Mouse (Mus musculus) forebrain, embryonic 13.5 days (tissue): ENCODE results near the gene Hmcn1. TPM values are rescaled to one million over a fixed set of nuclear protein-coding genes. Genes with fewer than 3 reads are reported as not detected.
A peak's percentile ranks its signal among the peaks of the same experiment; 100 is the strongest.

Experiments used
- ATAC-seq: fragments of 200-750 bp; cut with Nextera tagmentation; 2 replicates; pipeline ENCODE4 v1.8.0; 2017
- H3K27ac ChIP-seq: fragments of 300-500 bp; sonication (generic); 2 replicates; pipeline ENCODE4 v1.5.1; 2015; ENCODE audit warnings: inconsistent platforms, mild to moderate bottlenecking, moderate library complexity
- H3K27me3 ChIP-seq: fragments of 300-500 bp; sonication (generic); 2 replicates; pipeline ENCODE4 v1.6.1; 2015; ENCODE audit warnings: mild to moderate bottlenecking, inconsistent platforms
- H3K36me3 ChIP-seq: fragments of 300-500 bp; sonication (generic); 2 replicates; pipeline ENCODE4 v1.6.1; 2015; ENCODE audit warnings: mild to moderate bottlenecking, inconsistent platforms; ENCODE audit not compliant: poor library complexity, severe bottlenecking
- H3K4me1 ChIP-seq: fragments of 300-500 bp; sonication (generic); 2 replicates; pipeline ENCODE4 v1.6.1; 2015; ENCODE audit warnings: inconsistent platforms
- H3K4me2 ChIP-seq: fragments of 300-500 bp; sonication (generic); 2 replicates; pipeline ENCODE4 v1.6.1; 2015; ENCODE audit warnings: inconsistent platforms, mild to moderate bottlenecking, moderate library complexity
- H3K4me3 ChIP-seq: fragments of 300-500 bp; sonication (generic); 2 replicates; pipeline ENCODE4 v1.5.1; 2015; ENCODE audit warnings: mild to moderate bottlenecking, inconsistent platforms
- H3K9ac ChIP-seq: fragments of 300-500 bp; sonication (generic); 2 replicates; pipeline ENCODE4 v1.6.1; 2015; ENCODE audit warnings: mild to moderate bottlenecking, inconsistent platforms
- H3K9me3 ChIP-seq: fragments of 300-500 bp; sonication (generic); replicated peaks from 2 replicates; pipeline ENCODE4 v1.6.1; 2016; ENCODE audit warnings: inconsistent platforms
- WGBS: fragments of 180-500 bp; shearing (Covaris S2); methylation state at CpG from one replicate; pipeline ENCODE4 v1.1.7; 2015; 5-methylcytosine and 5-hydroxymethylcytosine counted together
- polyA plus RNA-seq: library from polyadenylated mRNA; unstranded; fragments of >200 nt; fragmentation: Nextera tagmentation; extraction: Ambion mirVana; gene quantifications from 2 replicates; pipeline ENCODE4 v1.2.1, GENCODE M21; 2015

The Hmcn1 gene
- polyA plus RNA-seq, 1 experiment from 2014 or later, result 1.1 TPM

GRCm38 (mm10) chr1:150802642-150803041 is 190.6 kb downstream of the Hmcn1 start:
- H3K27ac ChIP-seq, result no peak overlapping the region

GRCm38 (mm10) chr1:150800611-150801263 is 192.5 kb downstream of the Hmcn1 start:
- no peak overlapping the region for H3K4me2 ChIP-seq
- WGBS, result 78% methylated on average over 8 of the region's 8 CpGs
- H3K4me3 ChIP-seq, result no peak overlapping the region
- H3K27ac ChIP-seq, result no peak overlapping the region
- no peaks in the 10 kb centered on the region for H3K27me3 ChIP-seq
- no peaks in the 10 kb centered on the region for H3K9me3 ChIP-seq
- no peak overlapping the region for H3K9ac ChIP-seq
- ATAC-seq, result no peak
- no peaks in the 10 kb centered on the region for H3K36me3 ChIP-seq
- no peaks in the 10 kb centered on the region for H3K4me1 ChIP-seq

More at GRCm38 (mm10) chr1:150802642-150803041, 190.6 kb downstream of the Hmcn1 start:
- H3K27me3 ChIP-seq, result no peaks in the 10 kb centered on the region
- H3K36me3 ChIP-seq, result no peaks in the 10 kb centered on the region
- no peak overlapping the region for H3K4me3 ChIP-seq
- no peaks in the 10 kb centered on the region for H3K4me1 ChIP-seq
- 85% methylated on average over 12 of the region's 12 CpGs for WGBS
- no peak overlapping the region for H3K9ac ChIP-seq
- no peak overlapping the region for H3K4me2 ChIP-seq
- no peak for ATAC-seq
- no peaks in the 10 kb centered on the region for H3K9me3 ChIP-seq

DNA sequence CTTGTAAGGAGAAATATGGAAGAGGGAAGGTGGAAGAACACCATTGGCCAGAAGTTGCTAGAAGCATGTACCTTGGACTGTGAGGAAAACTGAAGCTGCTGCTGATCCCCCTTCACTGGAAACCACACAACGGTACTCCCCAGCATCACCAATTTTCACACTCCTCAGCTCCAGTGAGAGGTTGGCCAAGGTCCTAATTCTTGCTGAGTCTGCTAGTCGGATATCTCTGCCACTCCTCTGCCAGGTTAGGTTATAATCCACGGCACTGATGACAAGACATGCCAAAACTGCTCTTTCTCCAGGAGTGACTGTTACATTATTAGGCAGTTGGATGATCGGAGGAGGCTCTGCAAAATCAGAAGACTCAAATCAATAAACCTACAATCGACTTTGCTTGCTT is 194.6 kb downstream of the Hmcn1 start:
- Histone ChIP-seq H3K27me3 (no peaks in the 10 kb centered on the region), H3K9ac (no peak overlapping the region), H3K36me3 (no peaks in the 10 kb centered on the region), H3K4me3 (no peak overlapping the region), H3K9me3 (no peaks in the 10 kb centered on the region), H3K4me2 (no peak overlapping the region), H3K4me1 (no peaks in the 10 kb centered on the region), H3K27ac (no peak overlapping the region)
- ATAC-seq, result no peak
- WGBS, result 87% methylated on average over 5 of the region's 5 CpGs

DNA sequence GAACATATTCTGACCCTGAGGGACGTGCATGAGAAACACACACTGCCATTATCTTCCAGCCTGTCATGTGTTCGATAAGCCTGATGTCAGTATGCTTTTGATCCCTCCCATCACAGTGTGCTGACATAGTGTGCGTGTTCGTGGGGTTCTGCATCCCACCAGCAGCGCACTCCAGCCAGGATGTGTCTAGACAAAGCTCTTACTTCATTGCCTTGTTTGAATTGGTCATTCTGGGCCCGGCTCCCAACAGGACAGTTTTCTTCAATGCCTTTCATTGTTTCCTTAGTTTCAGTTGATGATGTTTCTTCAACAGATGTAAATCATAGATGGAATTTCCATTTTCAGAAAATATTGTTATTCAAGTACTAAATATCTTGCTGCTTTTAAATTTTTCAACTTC is 206.5 kb downstream of the Hmcn1 start:
- Histone ChIP-seq H3K36me3 (no peaks in the 10 kb centered on the region), H3K27ac (no peak overlapping the region), H3K4me3 (no peak overlapping the region), H3K9ac (no peak overlapping the region), H3K27me3 (no peaks in the 10 kb centered on the region), H3K4me2 (no peak overlapping the region), H3K9me3 (no peaks in the 10 kb centered on the region), H3K4me1 (no peaks in the 10 kb centered on the region)
- WGBS, result 82% methylated on average over 6 of the region's 6 CpGs
- ATAC-seq, result no peak

- no peaks in the 10 kb centered on the region for H3K4me1 ChIP-seq
- no peak overlapping the region for H3K4me2 ChIP-seq
- H3K36me3 ChIP-seq, result no peaks in the 10 kb centered on the region
- no peak overlapping the region for H3K27ac ChIP-seq
- WGBS, result 84% methylated on average over 15 of the region's 15 CpGs
- H3K9me3 ChIP-seq, result no peaks in the 10 kb centered on the region
- H3K27me3 ChIP-seq, result no peaks in the 10 kb centered on the region
- H3K9ac ChIP-seq, result no peak overlapping the region
- H3K4me3 ChIP-seq, result no peak overlapping the region
- ATAC-seq, result no peak
Measured at GRCm38 (mm10) chr1:150783070-150783842, 210.0 kb downstream of the Hmcn1 start.

DNA sequence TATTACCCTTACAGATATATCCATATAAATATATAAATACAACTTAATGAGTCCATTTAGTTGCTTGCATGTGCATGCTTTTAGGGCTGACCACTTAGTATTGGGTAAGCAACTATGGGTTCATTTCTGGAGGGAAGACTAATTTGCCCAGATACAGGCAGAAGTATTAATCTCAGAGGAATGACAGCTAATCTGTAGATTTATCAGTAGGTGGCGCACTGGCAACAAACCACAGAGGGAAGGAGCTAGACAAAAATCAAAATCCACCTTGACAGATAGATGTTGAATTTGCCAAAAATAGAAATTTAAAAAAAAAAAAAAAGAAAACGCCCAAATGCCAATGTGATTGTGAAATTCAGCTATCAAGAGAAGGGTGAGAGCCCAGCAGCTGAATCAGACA is 213.3 kb downstream of the Hmcn1 start:
- no peak overlapping the region for H3K9ac ChIP-seq
- no peaks in the 10 kb centered on the region for H3K36me3 ChIP-seq
- no peak overlapping the region for H3K27ac ChIP-seq
- no peaks in the 10 kb centered on the region for H3K27me3 ChIP-seq
- WGBS, result 42% methylated on average over 2 of the region's 2 CpGs
- no peaks in the 10 kb centered on the region for H3K4me1 ChIP-seq
- ATAC-seq, result peak; percentile 56; the same call in 1 of the 2 replicates
- no peak overlapping the region for H3K4me3 ChIP-seq
- H3K4me2 ChIP-seq, result no peak overlapping the region
- no peaks in the 10 kb centered on the region for H3K9me3 ChIP-seq

DNA sequence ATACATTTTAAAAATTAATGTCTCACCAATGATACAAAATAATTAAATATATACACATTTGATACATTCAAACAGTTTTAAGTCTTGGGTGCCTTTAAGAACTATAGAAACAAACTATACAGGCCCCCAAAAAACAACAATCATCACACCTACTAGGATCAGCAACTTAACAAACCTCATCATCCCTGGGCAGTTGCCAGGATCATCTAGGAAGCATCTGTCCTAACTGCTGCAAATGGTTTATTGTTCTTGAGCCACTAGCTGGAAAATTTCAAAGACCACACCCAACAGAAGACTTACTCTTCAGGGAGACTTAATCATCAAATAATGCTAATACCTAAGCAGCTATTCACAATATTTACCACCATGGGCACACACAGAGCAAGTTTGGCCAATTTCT is 216.5 kb downstream of the Hmcn1 start:
- Histone ChIP-seq H3K36me3 (no peaks in the 10 kb centered on the region), H3K9me3 (no peaks in the 10 kb centered on the region), H3K9ac (no peak overlapping the region), H3K4me1 (no peaks in the 10 kb centered on the region), H3K27ac (no peak overlapping the region), H3K4me2 (no peak overlapping the region), H3K4me3 (no peak overlapping the region), H3K27me3 (no peaks in the 10 kb centered on the region)
- ATAC-seq, result no peak

DNA sequence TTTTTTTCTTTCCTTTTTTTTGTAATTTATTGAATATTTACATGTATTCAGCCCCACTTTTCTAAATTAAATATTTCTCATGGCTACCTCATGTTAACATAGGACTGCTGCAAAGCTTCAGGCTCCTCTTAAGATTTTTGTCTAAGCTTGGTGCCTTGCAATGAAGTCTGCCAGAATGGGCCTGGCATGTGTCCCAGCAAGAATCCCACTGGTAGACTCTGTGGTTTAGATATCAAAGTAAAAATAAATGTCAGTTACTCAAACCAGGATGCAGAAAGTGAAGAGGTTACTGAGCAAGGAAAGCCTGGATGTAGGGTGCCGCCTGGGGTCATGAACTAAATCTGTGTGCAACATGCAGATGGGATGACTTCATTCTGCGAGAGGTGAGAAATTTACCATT is 217.5 kb downstream of the Hmcn1 start:
- H3K36me3 ChIP-seq, result no peaks in the 10 kb centered on the region
- no peaks in the 10 kb centered on the region for H3K9me3 ChIP-seq
- ATAC-seq, result no peak

DNA sequence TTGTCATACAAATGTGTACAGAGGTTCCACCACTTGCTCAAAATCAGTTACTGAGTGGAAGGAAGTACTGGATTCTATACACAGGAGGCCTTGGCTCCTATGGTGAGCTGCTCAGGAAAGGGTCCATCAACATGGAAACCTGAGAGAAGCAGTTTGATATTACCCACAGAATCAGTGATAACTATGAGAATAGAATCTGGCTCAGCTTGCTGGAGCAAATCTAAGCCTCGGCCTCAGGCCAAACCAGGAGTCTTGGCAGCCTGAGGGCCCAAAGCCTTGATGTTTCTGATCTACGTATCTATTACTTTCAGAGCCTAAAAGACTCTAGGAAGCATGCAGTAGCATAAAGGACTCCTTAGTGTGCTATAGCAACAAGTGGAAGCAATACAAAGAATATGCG is 220.3 kb downstream of the Hmcn1 start:
- H3K27me3 ChIP-seq, result no peaks in the 10 kb centered on the region
- ATAC-seq, result no peak
- 90% methylated on average over 3 of the region's 3 CpGs for WGBS
- no peak overlapping the region for H3K4me2 ChIP-seq
- H3K36me3 ChIP-seq, result no peaks in the 10 kb centered on the region
- H3K4me1 ChIP-seq, result 0 out of 2 replicates have a peak, but pooled peaks cover 3% of the 10 kb centered on the region
- H3K4me3 ChIP-seq, result no peak overlapping the region
- no peaks in the 10 kb centered on the region for H3K9me3 ChIP-seq
- no peak overlapping the region for H3K9ac ChIP-seq
- H3K27ac ChIP-seq, result no peak overlapping the region

More for the DNA sequence above, 217.5 kb downstream of the Hmcn1 start:
- no peaks in the 10 kb centered on the region for H3K27me3 ChIP-seq
- 0 out of 2 replicates have a peak, but pooled peaks cover 3% of the 10 kb centered on the region for H3K4me1 ChIP-seq
- 76% methylated on average over 2 of the region's 2 CpGs for whole genome bisulfite sequencing
- no peak overlapping the region for H3K9ac ChIP-seq
- no peak overlapping the region for H3K4me2 ChIP-seq
- no peak overlapping the region for H3K4me3 ChIP-seq
- no peak overlapping the region for H3K27ac ChIP-seq

DNA sequence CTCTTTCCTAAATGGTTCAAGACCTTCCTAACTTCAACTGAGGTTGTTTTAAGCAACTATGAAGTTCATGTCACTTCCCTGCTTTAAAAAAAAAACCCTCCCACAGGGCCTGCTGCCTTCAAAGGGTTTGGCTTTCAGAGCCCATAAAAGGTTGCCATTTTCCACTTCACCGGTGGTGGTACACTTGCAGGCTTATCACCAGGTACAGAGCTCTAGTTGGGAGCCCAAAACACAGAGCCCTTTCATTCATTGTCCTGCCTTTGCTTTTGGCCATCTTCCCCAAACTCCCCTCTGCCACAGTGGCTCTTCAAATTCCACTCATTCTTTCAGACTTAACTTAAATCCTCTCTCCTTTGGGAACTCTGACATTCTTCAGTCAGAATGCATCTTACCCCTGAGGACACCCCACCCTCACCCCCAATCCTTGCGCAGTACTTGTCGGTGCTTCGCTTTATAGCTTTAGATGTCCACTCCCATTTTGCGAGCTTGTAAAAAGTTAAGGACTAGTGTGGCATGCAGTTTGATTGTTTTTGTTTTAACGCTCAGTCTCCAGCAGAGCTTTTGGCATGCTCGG is 222.2 kb downstream of the Hmcn1 start:
- H3K4me1 ChIP-seq, result 0 out of 2 replicates have a peak, but pooled peaks cover 3% of the 10 kb centered on the region
- no peak for ATAC-seq
- H3K27ac ChIP-seq, result no peak overlapping the region
- no peak overlapping the region for H3K9ac ChIP-seq
- no peak overlapping the region for H3K4me2 ChIP-seq
- H3K9me3 ChIP-seq, result no peaks in the 10 kb centered on the region
- no peak overlapping the region for H3K4me3 ChIP-seq
- no peaks in the 10 kb centered on the region for H3K27me3 ChIP-seq
- no peaks in the 10 kb centered on the region for H3K36me3 ChIP-seq
- 37% methylated on average over 7 of the region's 7 CpGs for WGBS

DNA sequence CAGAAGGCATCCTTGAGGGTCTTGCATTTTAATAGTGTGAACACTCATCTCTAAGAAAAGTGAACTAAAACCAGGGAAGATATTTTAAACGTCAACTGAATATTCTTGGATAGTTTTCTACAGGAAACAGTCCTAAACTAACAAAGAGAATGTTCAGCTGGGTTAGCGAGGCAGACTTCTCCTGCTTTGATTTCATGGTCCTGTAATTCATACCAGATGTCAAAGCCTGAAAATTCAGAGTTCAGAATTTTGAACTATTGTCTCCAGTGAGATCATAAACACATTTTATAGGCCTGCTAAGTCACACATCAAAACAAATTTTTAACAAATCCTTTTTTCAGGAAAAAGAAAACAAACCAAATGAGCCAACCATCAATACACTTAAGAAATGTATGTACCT is 223.4 kb downstream of the Hmcn1 start:
- H3K4me1 ChIP-seq, result 0 out of 2 replicates have a peak, but pooled peaks cover 3% of the 10 kb centered on the region
- WGBS, result 79% methylated on average over 2 of the region's 2 CpGs
- H3K9me3 ChIP-seq, result no peaks in the 10 kb centered on the region
- no peak overlapping the region for H3K27ac ChIP-seq
- no peaks in the 10 kb centered on the region for H3K27me3 ChIP-seq
- no peak overlapping the region for H3K4me2 ChIP-seq
- no peak overlapping the region for H3K9ac ChIP-seq
- no peak overlapping the region for H3K4me3 ChIP-seq
- no peak for ATAC-seq
- H3K36me3 ChIP-seq, result no peaks in the 10 kb centered on the region

- Histone ChIP-seq H3K4me2 (no peak overlapping the region), H3K36me3 (no peaks in the 10 kb centered on the region), H3K27ac (no peak overlapping the region), H3K4me1 (no peaks in the 10 kb centered on the region), H3K4me3 (no peak overlapping the region), H3K9me3 (no peaks in the 10 kb centered on the region), H3K9ac (no peak overlapping the region), H3K27me3 (no peaks in the 10 kb centered on the region)
- ATAC-seq, result no peak
- 80% methylated on average over 4 of the region's 4 CpGs for WGBS
Measured at GRCm38 (mm10) chr1:150761678-150762077, 231.6 kb downstream of the Hmcn1 start.
